ENCODE assay signal across 9 mouse cellular contexts in genomic region chr13:23760240-23760971, GRCm38 (mm10). TPM values are rescaled to one million over a fixed set of nuclear protein-coding genes. Genes with fewer than 3 reads are reported as not detected.
DNase-seq lines count a peak whose midpoint lies in the region; ATAC-seq and TF ChIP-seq lines count a peak whose summit lies in the region.
"Had no signal": no experiment of that assay in that cellular context is flagged by ENCODE, and none has a peak within 500 bp of the region (broad histone marks: within the 10 kb centered on the region; RNA-seq: fewer than 3 reads in every experiment).

No protein-coding gene starts in this region.

- peaks cover 17% of the 10 kb centered on the region for H3K4me1 ChIP-seq in kidney, postnatal 0 days (replicated peaks; ENCODE audit: insufficient read depth, low read length)
- H3K4me1 ChIP-seq in embryonic facial prominence, embryonic 15.5 days = peaks cover 37% of the 10 kb centered on the region
- H3K4me1 ChIP-seq in limb, embryonic 13.5 days = peaks cover 26% of the 10 kb centered on the region
- H3K4me1 ChIP-seq in small intestine, adult 2 months (ENCODE audit: control insufficient read depth, insufficient read depth, insufficient read length, low read length) = peaks cover 14% of the 10 kb centered on the region

- H3K27me3 ChIP-seq in kidney, postnatal 0 days (ENCODE audit: insufficient read depth, low read length) = no peaks in the 10 kb centered on the region
- H3K27me3 ChIP-seq in embryonic facial prominence, embryonic 15.5 days = no peaks in the 10 kb centered on the region
- no peaks in the 10 kb centered on the region for H3K27me3 ChIP-seq in limb, embryonic 13.5 days
- H3K27me3 ChIP-seq in small intestine, adult 2 months (ENCODE audit: control insufficient read depth, insufficient read depth, low read length) = no peaks in the 10 kb centered on the region

- peak overlapping the region; percentile 76 for H3K4me2 ChIP-seq in kidney, postnatal 0 days (ENCODE audit: low read length)
- H3K4me2 ChIP-seq in embryonic facial prominence, embryonic 15.5 days (replicated peaks) = peak overlapping the region; percentile 84
- peak overlapping the region; percentile 92 for H3K4me2 ChIP-seq in limb, embryonic 13.5 days (replicated peaks)

- peak overlapping the region; percentile 89 for H3K27ac ChIP-seq in kidney, postnatal 0 days
- peak overlapping the region; percentile 96 for H3K27ac ChIP-seq in embryonic facial prominence, embryonic 15.5 days (replicated peaks)
- peak overlapping the region; percentile 90 for H3K27ac ChIP-seq in limb, embryonic 13.5 days
- peak overlapping the region; percentile 51; the same call in 1 of the 2 replicates for H3K27ac ChIP-seq in small intestine, adult 2 months (ENCODE audit: insufficient read depth, low read depth, low read length)

- H3K9me3 ChIP-seq in kidney, postnatal 0 days (replicated peaks; ENCODE audit: low read length) = no peaks in the 10 kb centered on the region
- H3K9me3 ChIP-seq in embryonic facial prominence, embryonic 15.5 days (replicated peaks) = no peaks in the 10 kb centered on the region
- no peaks in the 10 kb centered on the region for H3K9me3 ChIP-seq in limb, embryonic 13.5 days

- peak; percentile 20; the same call in 1 of the 2 replicates for TF ChIP-seq CTCF in kidney, postnatal 0 days (IDR thresholded peaks at IDR 0.05; ENCODE audit: low read depth)
- no peak for TF ChIP-seq CTCF in small intestine, adult 2 months (IDR thresholded peaks at IDR 0.05; ENCODE audit: extremely low read depth, insufficient read length, insufficient replicate concordance, low read depth, low read length)

- peak overlapping the region; percentile 42 for H3K4me3 ChIP-seq in kidney, postnatal 0 days (replicated peaks; ENCODE audit: low read depth, low read length)
- peak overlapping the region; percentile 58 for H3K4me3 ChIP-seq in embryonic facial prominence, embryonic 15.5 days (replicated peaks)
- H3K4me3 ChIP-seq in limb, embryonic 13.5 days = peak overlapping the region; percentile 59
- H3K4me3 ChIP-seq in small intestine, adult 2 months (ENCODE audit: low read depth, low read length) = peak overlapping the region; percentile 71

- 0 out of 2 replicates have a peak, but pooled peaks have one; percentile 0 for ATAC-seq in kidney, postnatal 0 days (replicated peaks; ENCODE audit: low FRiP score, low read depth)
- ATAC-seq in embryonic facial prominence, embryonic 15.5 days (ENCODE audit: insufficient number of reproducible peaks, low FRiP score, low TSS enrichment, low read depth) = no peak
- ATAC-seq in limb, embryonic 13.5 days (ENCODE audit: low FRiP score, low read depth) = peak; percentile 2; the same call in 1 of the 2 replicates

- WGBS in kidney, postnatal 0 days = 2% methylated on average over 19 of the region's 27 CpGs
- 2% methylated on average over 21 of the region's 27 CpGs for WGBS in embryonic facial prominence, embryonic 15.5 days
- under 1% methylated on average over 25 of the region's 27 CpGs for WGBS in limb, embryonic 13.5 days
- WGBS in small intestine, adult 2 months = 2% methylated on average over 24 of the region's 27 CpGs

- no peak for TF ChIP-seq POLR2A in small intestine, adult 2 months (IDR thresholded peaks at IDR 0.05; ENCODE audit: low read depth, low read length)

- H3K9ac ChIP-seq in kidney, postnatal 0 days (ENCODE audit: low read depth, low read length) = peak overlapping the region; percentile 59
- H3K9ac ChIP-seq in embryonic facial prominence, embryonic 15.5 days = peak overlapping the region; percentile 45
- H3K9ac ChIP-seq in limb, embryonic 13.5 days = peak overlapping the region; percentile 68

- DNase-seq in kidney, postnatal 0 days (ENCODE audit: low spot score) = peak; percentile 82
- DNase-seq in kidney, postnatal 14 days = no peak
- peak; percentile 76 for DNase-seq in MEL-GATA-1-ER (ENCODE audit: extremely low read depth, low read depth)
- no peak for DNase-seq in urinary bladder, postnatal 36 days (ENCODE audit: low spot score in 2 of 2)
- no peak for DNase-seq in gastrocnemius, adult 18-20 months (ENCODE audit: low spot score)

- no peaks in the 10 kb centered on the region for H3K36me3 ChIP-seq in kidney, postnatal 0 days (ENCODE audit: insufficient read depth, low read length)
- H3K36me3 ChIP-seq in embryonic facial prominence, embryonic 15.5 days = no peaks in the 10 kb centered on the region
- H3K36me3 ChIP-seq in limb, embryonic 13.5 days = no peaks in the 10 kb centered on the region
- no peaks in the 10 kb centered on the region for H3K36me3 ChIP-seq in small intestine, adult 2 months (ENCODE audit: control insufficient read depth, insufficient read depth, low read length)

RNA-seq across cellular contexts. Expression of gene Hist1h4a, which starts 0.6 kb away (rescaled TPM):
- not detected in 2 replicates for polyA plus RNA-seq in kidney, postnatal 0 days (2015; fragmentation: Nextera tagmentation; extraction: Ambion mirVana)
- 0.39 and 0.42 TPM in 2 replicates for polyA plus RNA-seq in embryonic facial prominence, embryonic 15.5 days (2015; fragmentation: Nextera tagmentation; extraction: Ambion mirVana)
- polyA plus RNA-seq in limb, embryonic 13.5 days (2015; fragmentation: Nextera tagmentation; extraction: Ambion mirVana) = 0.65 TPM in 1 of 2 replicates, not detected in the other
- polyA plus RNA-seq in small intestine, adult 2 months (2012; rRNA removed) = 17.4 and 19.9 TPM in 2 replicates
- 1 to 10 TPM in 1 of 2 experiments, under 1 TPM in 1; 0.89 to 2.8 TPM for total RNA-seq in gastrocnemius, adult 18-20 months (2021)

RNA-seq across cellular contexts. Expression of gene Hist1h3a, which starts 1.8 kb away (rescaled TPM):
- 5.2 and 6.7 TPM in 2 replicates for polyA plus RNA-seq in kidney, postnatal 0 days (2015; fragmentation: Nextera tagmentation; extraction: Ambion mirVana)
- 2.3 and 3.5 TPM in 2 replicates for polyA plus RNA-seq in embryonic facial prominence, embryonic 15.5 days (2015; fragmentation: Nextera tagmentation; extraction: Ambion mirVana)
- polyA plus RNA-seq in limb, embryonic 13.5 days (2015; fragmentation: Nextera tagmentation; extraction: Ambion mirVana) = 11.8 and 14.9 TPM in 2 replicates
- 32.6 and 42.4 TPM in 2 replicates for polyA plus RNA-seq in small intestine, adult 2 months (2012; rRNA removed)
- total RNA-seq in gastrocnemius, adult 18-20 months (2021) = 1 to 10 TPM; 5.1 to 5.3 TPM

RNA-seq across cellular contexts. Expression of gene Hist1h1a, which starts 3.1 kb away (rescaled TPM):
- 1.3 and 1.8 TPM in 2 replicates for polyA plus RNA-seq in kidney, postnatal 0 days (2015; fragmentation: Nextera tagmentation; extraction: Ambion mirVana)
- 1.8 and 1.9 TPM in 2 replicates for polyA plus RNA-seq in embryonic facial prominence, embryonic 15.5 days (2015; fragmentation: Nextera tagmentation; extraction: Ambion mirVana)
- polyA plus RNA-seq in limb, embryonic 13.5 days (2015; fragmentation: Nextera tagmentation; extraction: Ambion mirVana) = 4.3 and 6.0 TPM in 2 replicates
- polyA plus RNA-seq in small intestine, adult 2 months (2012; rRNA removed) = 0.53 and 0.95 TPM in 2 replicates
- under 1 TPM; 0.66 to 0.76 TPM for total RNA-seq in gastrocnemius, adult 18-20 months (2021)
- polyA plus RNA-seq: gonadal fat pad, adult 2 months had no signal

RNA-seq across cellular contexts. Expression of gene Hist1h4b, which starts 3.6 kb away (rescaled TPM):
- 4.4 and 5.6 TPM in 2 replicates for polyA plus RNA-seq in kidney, postnatal 0 days (2015; fragmentation: Nextera tagmentation; extraction: Ambion mirVana)
- polyA plus RNA-seq in embryonic facial prominence, embryonic 15.5 days (2015; fragmentation: Nextera tagmentation; extraction: Ambion mirVana) = 2.6 and 3.0 TPM in 2 replicates
- 7.2 and 13.5 TPM in 2 replicates for polyA plus RNA-seq in limb, embryonic 13.5 days (2015; fragmentation: Nextera tagmentation; extraction: Ambion mirVana)
- polyA plus RNA-seq in small intestine, adult 2 months (2012; rRNA removed) = 17.0 and 25.9 TPM in 2 replicates
- total RNA-seq in gastrocnemius, adult 18-20 months (2021) = 1 to 10 TPM; 1.6 to 1.9 TPM

RNA-seq across cellular contexts. Expression of gene Hist1h3b, which starts 8.3 kb away (rescaled TPM):
- polyA plus RNA-seq in kidney, postnatal 0 days (2015; fragmentation: Nextera tagmentation; extraction: Ambion mirVana) = 5.9 and 8.7 TPM in 2 replicates
- 8.4 and 9.7 TPM in 2 replicates for polyA plus RNA-seq in embryonic facial prominence, embryonic 15.5 days (2015; fragmentation: Nextera tagmentation; extraction: Ambion mirVana)
- 14.7 and 16.3 TPM in 2 replicates for polyA plus RNA-seq in limb, embryonic 13.5 days (2015; fragmentation: Nextera tagmentation; extraction: Ambion mirVana)
- 39.8 and 49.8 TPM in 2 replicates for polyA plus RNA-seq in small intestine, adult 2 months (2012; rRNA removed)
- 1 to 10 TPM in 1 of 2 experiments, not detected in 1; 1.3 TPM for total RNA-seq in gastrocnemius, adult 18-20 months (2021)

Comparison
In these comparisons a context has a peak if more than half of its experiments do, and no peak if none do; other contexts are left out.
1. DNase-seq: peak in kidney, postnatal 0 days (single experiment) and MEL-GATA-1-ER (single experiment); none in kidney, postnatal 14 days (single experiment), urinary bladder, postnatal 36 days (0 of 2) and gastrocnemius, adult 18-20 months (single experiment).
2. RNA of gene Hist1h4a, which starts 0.6 kb away (polyA plus RNA-seq): 17.4 to 19.9 TPM in small intestine, adult 2 months; 0.65 TPM in limb, embryonic 13.5 days, 0.39 to 0.42 TPM in embryonic facial prominence, embryonic 15.5 days and not detected in kidney, postnatal 0 days; every median in the first group is over 10 times any median in the second.
3. Peak in every context shown above with its lines, with median percentiles within 50 percentile points of each other: H3K27ac ChIP-seq, H3K4me2 ChIP-seq, H3K4me3 ChIP-seq and H3K9ac ChIP-seq.